Mouse (Mus musculus) G1E (cell line): Measurements from ENCODE around the gene Paox.

Experiments used
- CTCF ChIP-seq: IDR thresholded peaks from 2 replicates; pipeline ENCODE4 v1.5.1; 2012; ENCODE audit warnings: low read depth, low read length, inconsistent platforms, mixed read lengths
- GATA1 ChIP-seq: IDR thresholded peaks from 2 replicates; pipeline ENCODE4 v1.6.1; 2012; ENCODE audit warnings: borderline replicate concordance, low read length, inconsistent platforms, mixed read lengths
- POLR2AphosphoS5 ChIP-seq: IDR thresholded peaks from 2 replicates; pipeline ENCODE4 v1.6.1; 2012; ENCODE audit warnings: low read depth, low read length, inconsistent platforms; ENCODE audit not compliant: insufficient replicate concordance

GRCm38 (mm10) chr7:140070042-140070711 lies 45.4 kb upstream of the Paox start:
- TF ChIP-seq GATA1 (no peak), CTCF (no peak), POLR2AphosphoS5 (no peak)
